Mouse (Mus musculus): ENCODE results near the gene Spsb2. TPM values are rescaled to one million over a fixed set of nuclear protein-coding genes. Genes with fewer than 3 reads are reported as not detected.

Spsb2 gene
- polyA plus RNA-seq, 1 experiment from 2014 or later = 8.0 TPM

DNA sequence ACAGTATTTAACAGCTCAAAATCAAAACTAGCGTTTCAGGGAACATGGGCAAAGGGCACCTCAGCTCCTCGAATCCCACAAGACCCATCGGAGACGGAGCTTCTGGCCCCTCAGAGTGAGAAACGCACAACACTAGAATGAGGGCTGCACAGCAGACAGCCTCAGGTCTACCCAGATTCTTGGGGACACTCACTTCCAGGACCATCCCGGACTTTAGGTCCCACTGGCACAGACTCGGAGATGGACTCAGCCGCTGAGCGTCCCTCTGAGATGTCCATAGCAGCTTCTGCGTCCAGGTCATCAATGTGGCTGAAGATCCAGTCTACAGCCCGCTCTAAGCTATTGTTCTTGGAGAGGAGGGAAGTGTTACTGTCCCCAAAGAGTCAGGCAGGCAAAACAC is 8.7 kb downstream of the Spsb2 start:
- ATAC-seq (ENCODE audit: insufficient number of reproducible peaks, insufficient read depth, low FRiP score, low read depth) = no peak
- H3K4me1 ChIP-seq (ENCODE audit: control insufficient read depth, insufficient read depth, low read length) = peaks cover 17% of the 10 kb centered on the region
- no peaks in the 10 kb centered on the region for H3K9me3 ChIP-seq (ENCODE audit: control insufficient read depth, low read depth, low read length)
- peaks cover 66% of the 10 kb centered on the region for H3K36me3 ChIP-seq (ENCODE audit: control insufficient read depth, insufficient read depth, low read length)
- no peak overlapping the region for H3K27ac ChIP-seq (ENCODE audit: low read length)
- no peaks in the 10 kb centered on the region for H3K27me3 ChIP-seq (ENCODE audit: control insufficient read depth, insufficient read depth, low read length)
- H3K4me2 ChIP-seq (replicated peaks; ENCODE audit: low read depth, low read length) = no peak overlapping the region
- 96% methylated on average over 11 of the region's 11 CpGs for WGBS
- no peak overlapping the region for H3K9ac ChIP-seq (replicated peaks; ENCODE audit: low read depth, low read length)
- H3K4me3 ChIP-seq (ENCODE audit: low read depth, low read length) = no peak overlapping the region

DNA sequence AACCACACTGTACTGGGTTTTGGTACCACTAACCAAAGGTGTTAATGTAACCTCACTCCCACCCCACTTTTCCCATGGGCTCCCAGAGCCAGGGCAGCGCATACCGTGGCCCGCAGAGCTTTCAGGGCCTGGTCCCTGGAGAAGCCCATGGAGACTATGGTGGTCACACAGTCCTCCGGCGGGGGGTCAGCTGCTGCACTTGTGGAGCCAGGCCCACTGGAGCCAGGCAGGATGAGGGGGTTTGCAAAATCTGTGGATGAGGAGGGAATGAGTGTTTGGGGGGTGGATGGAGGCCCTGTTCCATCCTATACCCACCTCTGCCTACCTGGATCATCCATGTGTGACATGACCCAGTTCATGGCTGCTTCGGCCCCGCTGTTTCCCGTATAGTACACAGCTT is 9.1 kb downstream of the Spsb2 start:
- ATAC-seq (ENCODE audit: insufficient number of reproducible peaks, insufficient read depth, low FRiP score, low read depth) = no peak
- no peaks in the 10 kb centered on the region for H3K9me3 ChIP-seq (ENCODE audit: control insufficient read depth, low read depth, low read length)
- H3K36me3 ChIP-seq (ENCODE audit: control insufficient read depth, insufficient read depth, low read length) = peaks cover 67% of the 10 kb centered on the region
- WGBS = 97% methylated on average over 8 of the region's 8 CpGs
- H3K4me2 ChIP-seq (replicated peaks; ENCODE audit: low read depth, low read length) = no peak overlapping the region
- no peak overlapping the region for H3K9ac ChIP-seq (replicated peaks; ENCODE audit: low read depth, low read length)
- H3K27ac ChIP-seq (ENCODE audit: low read length) = no peak overlapping the region
- no peak overlapping the region for H3K4me3 ChIP-seq (ENCODE audit: low read depth, low read length)
- peaks cover 12% of the 10 kb centered on the region for H3K4me1 ChIP-seq (ENCODE audit: control insufficient read depth, insufficient read depth, low read length)
- H3K27me3 ChIP-seq (ENCODE audit: control insufficient read depth, insufficient read depth, low read length) = no peaks in the 10 kb centered on the region

- ATAC-seq (ENCODE audit: insufficient number of reproducible peaks, insufficient read depth, low FRiP score, low read depth) = no peak
Observed at GRCm38 (mm10) chr6:124817971-124818370, 9.5 kb downstream of the Spsb2 start.

DNA sequence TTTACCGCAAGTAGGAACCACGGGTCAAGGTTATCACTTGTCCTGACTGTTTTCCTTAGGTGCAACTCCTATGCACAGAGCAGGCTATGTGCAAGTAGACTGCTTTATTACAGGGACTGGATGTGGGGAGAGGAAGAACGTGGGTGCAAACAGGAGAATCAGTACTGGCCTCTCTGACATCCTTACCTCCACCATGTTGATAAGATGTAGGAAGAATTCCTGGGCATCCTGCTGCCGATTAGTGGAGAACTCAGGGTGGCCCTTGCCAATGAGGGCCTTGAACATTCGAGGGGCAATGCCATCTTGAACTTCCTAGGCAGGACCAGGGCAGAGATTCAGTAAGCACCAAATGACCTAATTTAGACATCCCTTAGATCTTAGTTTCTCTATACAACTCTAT is 12.4 kb downstream of the Spsb2 start:
- no peak overlapping the region for H3K4me3 ChIP-seq (ENCODE audit: low read depth, low read length)
- no peaks in the 10 kb centered on the region for H3K9me3 ChIP-seq (ENCODE audit: control insufficient read depth, low read depth, low read length)
- no peak overlapping the region for H3K9ac ChIP-seq (replicated peaks; ENCODE audit: low read depth, low read length)
- H3K27me3 ChIP-seq (ENCODE audit: control insufficient read depth, insufficient read depth, low read length) = no peaks in the 10 kb centered on the region
- H3K36me3 ChIP-seq (ENCODE audit: control insufficient read depth, insufficient read depth, low read length) = peaks cover 95% of the 10 kb centered on the region
- H3K4me1 ChIP-seq (ENCODE audit: control insufficient read depth, insufficient read depth, low read length) = no peaks in the 10 kb centered on the region
- H3K27ac ChIP-seq (ENCODE audit: low read length) = no peak overlapping the region
- WGBS = 92% methylated on average over 5 of the region's 5 CpGs
- ATAC-seq (ENCODE audit: insufficient number of reproducible peaks, insufficient read depth, low FRiP score, low read depth) = no peak
- H3K4me2 ChIP-seq (replicated peaks; ENCODE audit: low read depth, low read length) = no peak overlapping the region

More at GRCm38 (mm10) chr6:124817971-124818370, 9.5 kb downstream of the Spsb2 start:
- peaks cover 10% of the 10 kb centered on the region for H3K4me1 ChIP-seq (ENCODE audit: control insufficient read depth, insufficient read depth, low read length)
- no peak overlapping the region for H3K4me2 ChIP-seq (replicated peaks; ENCODE audit: low read depth, low read length)
- no peak overlapping the region for H3K27ac ChIP-seq (ENCODE audit: low read length)
- no peak overlapping the region for H3K4me3 ChIP-seq (ENCODE audit: low read depth, low read length)
- H3K9me3 ChIP-seq (ENCODE audit: control insufficient read depth, low read depth, low read length) = no peaks in the 10 kb centered on the region
- H3K36me3 ChIP-seq (ENCODE audit: control insufficient read depth, insufficient read depth, low read length) = peaks cover 71% of the 10 kb centered on the region
- no peaks in the 10 kb centered on the region for H3K27me3 ChIP-seq (ENCODE audit: control insufficient read depth, insufficient read depth, low read length)
- no peak overlapping the region for H3K9ac ChIP-seq (replicated peaks; ENCODE audit: low read depth, low read length)
- 90% methylated on average over 8 of the region's 8 CpGs for WGBS

GRCm38 (mm10) chr6:124822049-124822448 is 13.6 kb downstream of the Spsb2 start:
- no peak overlapping the region for H3K27ac ChIP-seq (ENCODE audit: low read length)
- H3K4me2 ChIP-seq (replicated peaks; ENCODE audit: low read depth, low read length) = no peak overlapping the region
- no peak overlapping the region for H3K4me3 ChIP-seq (ENCODE audit: low read depth, low read length)
- peaks cover 93% of the 10 kb centered on the region for H3K36me3 ChIP-seq (ENCODE audit: control insufficient read depth, insufficient read depth, low read length)
- no peaks in the 10 kb centered on the region for H3K27me3 ChIP-seq (ENCODE audit: control insufficient read depth, insufficient read depth, low read length)
- H3K9me3 ChIP-seq (ENCODE audit: control insufficient read depth, low read depth, low read length) = no peaks in the 10 kb centered on the region
- no peaks in the 10 kb centered on the region for H3K4me1 ChIP-seq (ENCODE audit: control insufficient read depth, insufficient read depth, low read length)
- ATAC-seq (ENCODE audit: insufficient number of reproducible peaks, insufficient read depth, low FRiP score, low read depth) = no peak
- 96% methylated on average over 4 of the region's 4 CpGs for WGBS
- no peak overlapping the region for H3K9ac ChIP-seq (replicated peaks; ENCODE audit: low read depth, low read length)

GRCm38 (mm10) chr6:124828101-124828592 is 19.7 kb downstream of the Spsb2 start:
- 25% methylated on average over 10 of the region's 10 CpGs for WGBS
- peak overlapping the region; percentile 81 for H3K4me2 ChIP-seq (replicated peaks; ENCODE audit: low read depth, low read length)
- H3K9me3 ChIP-seq (ENCODE audit: control insufficient read depth, low read depth, low read length) = no peaks in the 10 kb centered on the region
- no peak for ATAC-seq (ENCODE audit: insufficient number of reproducible peaks, insufficient read depth, low FRiP score, low read depth)
- H3K9ac ChIP-seq (replicated peaks; ENCODE audit: low read depth, low read length) = peak overlapping the region; percentile 36
- H3K4me3 ChIP-seq (ENCODE audit: low read depth, low read length) = peak overlapping the region; percentile 69
- peak overlapping the region; percentile 35; the same call in 1 of the 2 replicates for H3K27ac ChIP-seq (ENCODE audit: low read length)
- H3K4me1 ChIP-seq (ENCODE audit: control insufficient read depth, insufficient read depth, low read length) = peaks cover 6% of the 10 kb centered on the region; the same call in 1 of the 2 replicates
- H3K36me3 ChIP-seq (ENCODE audit: control insufficient read depth, insufficient read depth, low read length) = peaks cover 39% of the 10 kb centered on the region
- H3K27me3 ChIP-seq (ENCODE audit: control insufficient read depth, insufficient read depth, low read length) = no peaks in the 10 kb centered on the region

DNA sequence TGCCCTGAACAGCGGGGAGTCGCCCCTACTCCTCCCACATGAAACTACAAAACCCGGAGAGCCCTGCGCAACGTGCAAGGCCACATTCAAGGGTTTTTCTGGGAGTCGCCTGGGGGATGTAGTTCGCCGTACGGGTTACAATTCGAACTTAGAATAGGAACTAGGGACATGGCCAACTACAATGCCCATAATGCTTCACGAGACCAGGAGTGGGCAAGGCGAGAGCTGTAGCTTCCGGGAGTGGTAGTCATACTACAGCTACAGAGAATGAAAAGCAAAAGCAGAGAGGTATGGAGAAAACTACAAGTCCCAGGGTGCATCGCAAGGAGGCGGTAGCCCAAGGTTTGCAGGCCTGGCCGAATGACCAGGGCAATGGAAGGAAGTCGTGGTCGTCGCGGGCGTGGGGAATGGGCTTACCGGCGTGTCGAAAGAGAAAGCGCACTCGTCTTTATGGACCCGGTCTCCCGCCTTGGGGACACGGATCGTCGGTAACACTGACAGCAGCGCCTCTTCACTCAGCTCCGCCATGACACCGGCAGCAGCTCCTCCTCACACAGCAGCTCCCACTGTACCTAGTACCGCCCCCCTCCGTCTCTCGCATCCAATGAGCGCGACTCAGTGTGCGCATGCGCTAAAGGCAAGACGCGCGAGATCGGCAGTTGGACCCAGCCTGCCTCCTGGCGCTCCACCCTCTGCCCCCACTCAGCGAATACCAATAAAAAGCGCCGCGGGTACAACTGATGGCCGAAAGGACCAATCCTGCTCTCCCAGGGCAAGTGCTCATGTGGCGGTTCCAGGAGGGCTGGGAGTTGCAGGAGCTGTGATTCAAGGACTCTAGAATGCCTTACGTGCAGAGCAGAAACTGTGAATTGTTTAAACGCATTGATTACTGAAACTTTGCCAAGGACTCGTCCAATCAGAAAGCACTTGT is 20.7 kb downstream of the Spsb2 start, which contains the start of the genes Usp5 and Cdca3:
Gene Usp5, minus strand, starts transcription at position 617 of the 931 bp plus-strand sequence.
Gene Cdca3, plus strand, starts transcription at position 680 of the 931 bp plus-strand sequence.
- Histone ChIP-seq H3K4me2 (replicated peaks; ENCODE audit: low read depth, low read length) (peak within 1 kb of the TSS; percentile 81), H3K4me1 (ENCODE audit: control insufficient read depth, insufficient read depth, low read length) (peaks cover 6% of the 10 kb centered on the region; the same call in 1 of the 2 replicates), H3K36me3 (ENCODE audit: control insufficient read depth, insufficient read depth, low read length) (peaks cover 37% of the 10 kb centered on the region), H3K9me3 (ENCODE audit: control insufficient read depth, low read depth, low read length) (no peaks in the 10 kb centered on the region), H3K27me3 (ENCODE audit: control insufficient read depth, insufficient read depth, low read length) (no peaks in the 10 kb centered on the region), H3K4me3 (ENCODE audit: low read depth, low read length) (peak within 1 kb of the TSS; percentile 69), H3K27ac (ENCODE audit: low read length) (peak within 1 kb of the TSS; percentile 84), H3K9ac (replicated peaks; ENCODE audit: low read depth, low read length) (peak within 1 kb of the TSS; percentile 52)
- WGBS = under 1% methylated on average over 55 of the region's 55 CpGs
- ATAC-seq (ENCODE audit: insufficient number of reproducible peaks, insufficient read depth, low FRiP score, low read depth) = peak; percentile 93

- peak; percentile 87 for ATAC-seq (ENCODE audit: insufficient number of reproducible peaks, insufficient read depth, low FRiP score, low read depth)
- under 1% methylated on average over 38 of the region's 38 CpGs for WGBS
Observed at GRCm38 (mm10) chr6:124829799-124830700, 21.6 kb downstream of the Spsb2 start.

More at GRCm38 (mm10) chr6:124829799-124830700, 21.6 kb downstream of the Spsb2 start:
- Histone ChIP-seq H3K27ac (ENCODE audit: low read length) (peak overlapping the region; percentile 84), H3K4me3 (ENCODE audit: low read depth, low read length) (peak overlapping the region; percentile 69), H3K4me2 (replicated peaks; ENCODE audit: low read depth, low read length) (peak overlapping the region; percentile 54), H3K36me3 (ENCODE audit: control insufficient read depth, insufficient read depth, low read length) (peaks cover 33% of the 10 kb centered on the region), H3K4me1 (ENCODE audit: control insufficient read depth, insufficient read depth, low read length) (peaks cover 6% of the 10 kb centered on the region; the same call in 1 of the 2 replicates), H3K27me3 (ENCODE audit: control insufficient read depth, insufficient read depth, low read length) (no peaks in the 10 kb centered on the region), H3K9me3 (ENCODE audit: control insufficient read depth, low read depth, low read length) (no peaks in the 10 kb centered on the region), H3K9ac (replicated peaks; ENCODE audit: low read depth, low read length) (peak overlapping the region; percentile 52)

Data from stomach, embryonic 14.5 days (tissue).